Mouse (Mus musculus) heart, postnatal 0 days (tissue): Measurements from ENCODE around the gene Natd1.

Experiments
- CTCF ChIP-seq: IDR thresholded peaks from 2 replicates; pipeline ENCODE4 v1.5.1; 2016; ENCODE audit warnings: antibody characterized with exemption, control low read depth, low read depth
- EP300 ChIP-seq: IDR thresholded peaks from 2 replicates; pipeline ENCODE4 v1.6.1; 2016; ENCODE audit warnings: antibody characterized with exemption, low read depth

DNA sequence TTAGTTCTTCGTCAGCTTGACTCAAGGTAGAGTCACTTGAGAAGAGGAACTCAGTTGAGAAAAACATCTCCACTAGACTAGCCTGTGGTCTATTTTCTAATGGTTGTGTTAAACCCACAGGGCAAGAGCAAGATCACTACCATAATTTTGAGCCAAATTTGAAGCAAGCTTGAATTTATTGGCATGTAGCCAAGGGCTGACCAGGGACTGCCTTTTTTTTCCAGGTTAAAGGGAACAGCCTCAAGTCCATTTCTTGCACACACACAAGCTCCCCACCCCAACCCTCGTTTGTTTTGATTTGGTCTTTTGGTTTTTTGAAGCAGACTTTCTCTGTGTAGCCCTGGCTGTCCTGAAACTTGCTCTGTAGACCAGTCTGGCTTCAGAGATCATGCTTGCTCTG lies 24.7 kb downstream of the Natd1 start:
- TF ChIP-seq CTCF (no peak), EP300 (no peak)
